In genomic region chr9:20986952-20987686, GRCm38 (mm10) we compare ENCODE assay signal across 12 mouse cellular contexts. TPM values are rescaled to one million over a fixed set of nuclear protein-coding genes. Genes with fewer than 3 reads are reported as not detected.
A peak's percentile ranks its signal among the peaks of the same experiment; 100 is the strongest.
DNase-seq lines count a peak whose midpoint lies in the region; ATAC-seq lines count a peak whose summit lies in the region.
"Had no signal": no experiment of that assay in that cellular context is flagged by ENCODE, and none has a peak within 500 bp of the region (broad histone marks: within the 10 kb centered on the region; RNA-seq: fewer than 3 reads in every experiment).

No protein-coding gene starts in this region.

- H3K27me3 ChIP-seq in liver, embryonic 11.5 days (replicated peaks; ENCODE audit: control insufficient read depth, insufficient read depth, low read length): no peaks in the 10 kb centered on the region
- H3K27me3 ChIP-seq in embryonic facial prominence, embryonic 13.5 days: no peaks in the 10 kb centered on the region
- 0 out of 2 replicates have a peak, but pooled peaks cover 5% of the 10 kb centered on the region for H3K27me3 ChIP-seq in heart, embryonic 15.5 days
- H3K27me3 ChIP-seq in stomach, embryonic 14.5 days (ENCODE audit: control insufficient read depth, insufficient read depth, low read length): no peaks in the 10 kb centered on the region

- no peak overlapping the region for H3K27ac ChIP-seq in liver, embryonic 11.5 days (ENCODE audit: low read depth, low read length)
- H3K27ac ChIP-seq in embryonic facial prominence, embryonic 13.5 days: peak overlapping the region; percentile 85
- H3K27ac ChIP-seq in heart, embryonic 15.5 days: peak overlapping the region; percentile 41; the same call in 1 of the 2 replicates
- H3K27ac ChIP-seq in stomach, embryonic 14.5 days (ENCODE audit: low read length): peak overlapping the region; percentile 91
- H3K27ac ChIP-seq: forebrain, embryonic 10.5 days; hindbrain, embryonic 13.5 days; left cerebral cortex, adult 2 months had no signal

- H3K9ac ChIP-seq in liver, embryonic 11.5 days (ENCODE audit: low read depth, low read length): no peak overlapping the region
- 0 out of 2 replicates have a peak overlapping the region, but pooled peaks have one; percentile 21 for H3K9ac ChIP-seq in embryonic facial prominence, embryonic 13.5 days
- no peak overlapping the region for H3K9ac ChIP-seq in heart, embryonic 15.5 days
- H3K9ac ChIP-seq in stomach, embryonic 14.5 days (replicated peaks; ENCODE audit: low read depth, low read length): no peak overlapping the region
- H3K9ac ChIP-seq: hindbrain, embryonic 13.5 days had no signal

- peak; percentile 42 for DNase-seq in liver
- no peak for DNase-seq in liver, embryonic 11.5 days (ENCODE audit: low spot score)
- DNase-seq in natural killer cell, adult 2 months (ENCODE audit: low spot score in 2 of 2): no peak
- DNase-seq: adrenal gland, postnatal 14 days; cerebellum, postnatal 14 days had no signal

- ATAC-seq in liver, embryonic 11.5 days (replicated peaks; ENCODE audit: low FRiP score): no peak
- peak; percentile 67; the same call in 1 of the 2 replicates for ATAC-seq in embryonic facial prominence, embryonic 13.5 days (ENCODE audit: insufficient number of reproducible peaks, insufficient read depth, low FRiP score, low TSS enrichment, low read depth)
- ATAC-seq in heart, embryonic 15.5 days (replicated peaks; ENCODE audit: insufficient number of reproducible peaks, insufficient read depth, low FRiP score, low read depth): peak; percentile 59; the same call in 1 of the 2 replicates
- peak; percentile 88 for ATAC-seq in stomach, embryonic 14.5 days (ENCODE audit: insufficient number of reproducible peaks, insufficient read depth, low FRiP score, low read depth)
- no peak for ATAC-seq in activated CD4-positive, CD25-positive, alpha-beta regulatory T cell, adult 4 months

- WGBS in liver, embryonic 11.5 days: 63% methylated on average over 15 of the region's 15 CpGs
- 38% methylated on average over 15 of the region's 15 CpGs for WGBS in embryonic facial prominence, embryonic 13.5 days
- WGBS in heart, embryonic 15.5 days: 48% methylated on average over 15 of the region's 15 CpGs
- 31% methylated on average over 15 of the region's 15 CpGs for WGBS in stomach, embryonic 14.5 days

- H3K4me1 ChIP-seq in liver, embryonic 11.5 days (replicated peaks; ENCODE audit: control insufficient read depth, insufficient read depth, low read length): peaks cover 6% of the 10 kb centered on the region
- peaks cover 46% of the 10 kb centered on the region for H3K4me1 ChIP-seq in embryonic facial prominence, embryonic 13.5 days
- H3K4me1 ChIP-seq in heart, embryonic 15.5 days (replicated peaks): peaks cover 14% of the 10 kb centered on the region
- peaks cover 20% of the 10 kb centered on the region; the same call in 1 of the 2 replicates for H3K4me1 ChIP-seq in stomach, embryonic 14.5 days (ENCODE audit: control insufficient read depth, insufficient read depth, low read length)

- H3K36me3 ChIP-seq in liver, embryonic 11.5 days (ENCODE audit: control insufficient read depth, insufficient read depth, low read length): no peaks in the 10 kb centered on the region
- H3K36me3 ChIP-seq in embryonic facial prominence, embryonic 13.5 days: no peaks in the 10 kb centered on the region
- H3K36me3 ChIP-seq in heart, embryonic 15.5 days: no peaks in the 10 kb centered on the region
- no peaks in the 10 kb centered on the region for H3K36me3 ChIP-seq in stomach, embryonic 14.5 days (ENCODE audit: control insufficient read depth, insufficient read depth, low read length)
- H3K36me3 ChIP-seq: forebrain, embryonic 10.5 days; hindbrain, embryonic 13.5 days had no signal

- no peaks in the 10 kb centered on the region; the same call in 1 of the 2 replicates for H3K9me3 ChIP-seq in liver, embryonic 11.5 days (ENCODE audit: control insufficient read depth, low read length)
- H3K9me3 ChIP-seq in embryonic facial prominence, embryonic 13.5 days: no peaks in the 10 kb centered on the region
- no peaks in the 10 kb centered on the region for H3K9me3 ChIP-seq in heart, embryonic 15.5 days (replicated peaks)
- H3K9me3 ChIP-seq in stomach, embryonic 14.5 days (ENCODE audit: control insufficient read depth, low read depth, low read length): no peaks in the 10 kb centered on the region
- H3K9me3 ChIP-seq: forebrain, embryonic 10.5 days; hindbrain, embryonic 13.5 days had no signal

- no peak overlapping the region for H3K4me2 ChIP-seq in liver, embryonic 11.5 days
- 0 out of 2 replicates have a peak overlapping the region, but pooled peaks have one; percentile 11 for H3K4me2 ChIP-seq in embryonic facial prominence, embryonic 13.5 days
- H3K4me2 ChIP-seq in heart, embryonic 15.5 days: no peak overlapping the region
- H3K4me2 ChIP-seq in stomach, embryonic 14.5 days (replicated peaks; ENCODE audit: low read depth, low read length): no peak overlapping the region
- H3K4me2 ChIP-seq: hindbrain, embryonic 13.5 days had no signal

- no peak overlapping the region for H3K4me3 ChIP-seq in liver, embryonic 11.5 days (ENCODE audit: low read depth, low read length)
- no peak overlapping the region for H3K4me3 ChIP-seq in embryonic facial prominence, embryonic 13.5 days
- H3K4me3 ChIP-seq in heart, embryonic 15.5 days: no peak overlapping the region
- H3K4me3 ChIP-seq in stomach, embryonic 14.5 days (ENCODE audit: low read depth, low read length): no peak overlapping the region
- H3K4me3 ChIP-seq: forebrain, embryonic 10.5 days; hindbrain, embryonic 13.5 days; left cerebral cortex, adult 2 months had no signal

RNA-seq across cellular contexts. Expression of gene S1pr2, which starts 10.5 kb away (rescaled TPM):
- 15.2 and 16.8 TPM in 2 replicates for polyA plus RNA-seq in liver, embryonic 11.5 days (2014; fragmentation: Nextera tagmentation; extraction: Ambion mirVana)
- 67.8 and 71.5 TPM in 2 replicates for polyA plus RNA-seq in embryonic facial prominence, embryonic 13.5 days (2015; fragmentation: Nextera tagmentation; extraction: Ambion mirVana)
- polyA plus RNA-seq in heart, embryonic 15.5 days (2015; fragmentation: Nextera tagmentation; extraction: Ambion mirVana): 16.9 and 26.6 TPM in 2 replicates
- 48.6 and 52.3 TPM in 2 replicates for polyA plus RNA-seq in stomach, embryonic 14.5 days (2014; fragmentation: Nextera tagmentation; extraction: Ambion mirVana)
- 1 to 10 TPM; 3.2 to 5.0 TPM for polyA plus RNA-seq in activated CD4-positive, CD25-positive, alpha-beta regulatory T cell, adult 4 months (2017; shearing (Covaris generic))

RNA-seq across cellular contexts. Expression of gene Mrpl4, which starts 15.4 kb away (rescaled TPM):
- 138 and 145 TPM in 2 replicates for polyA plus RNA-seq in liver, embryonic 11.5 days (2014; fragmentation: Nextera tagmentation; extraction: Ambion mirVana)
- 142 TPM in 2 replicates for polyA plus RNA-seq in embryonic facial prominence, embryonic 13.5 days (2015; fragmentation: Nextera tagmentation; extraction: Ambion mirVana)
- 136 and 147 TPM in 2 replicates for polyA plus RNA-seq in heart, embryonic 15.5 days (2015; fragmentation: Nextera tagmentation; extraction: Ambion mirVana)
- polyA plus RNA-seq in stomach, embryonic 14.5 days (2014; fragmentation: Nextera tagmentation; extraction: Ambion mirVana): 136 and 150 TPM in 2 replicates
- polyA plus RNA-seq in activated CD4-positive, CD25-positive, alpha-beta regulatory T cell, adult 4 months (2017; shearing (Covaris generic)): 100 to 1,000 TPM; 100 to 103 TPM

RNA-seq across cellular contexts. Expression of gene Dnmt1, which starts 27.4 kb away (rescaled TPM):
- 85.1 and 87.5 TPM in 2 replicates for polyA plus RNA-seq in liver, embryonic 11.5 days (2014; fragmentation: Nextera tagmentation; extraction: Ambion mirVana)
- polyA plus RNA-seq in embryonic facial prominence, embryonic 13.5 days (2015; fragmentation: Nextera tagmentation; extraction: Ambion mirVana): 102 and 109 TPM in 2 replicates
- 41.7 and 61.2 TPM in 2 replicates for polyA plus RNA-seq in heart, embryonic 15.5 days (2015; fragmentation: Nextera tagmentation; extraction: Ambion mirVana)
- polyA plus RNA-seq in stomach, embryonic 14.5 days (2014; fragmentation: Nextera tagmentation; extraction: Ambion mirVana): 64.7 and 69.6 TPM in 2 replicates
- 10 to 100 TPM; 51.2 to 52.7 TPM for polyA plus RNA-seq in activated CD4-positive, CD25-positive, alpha-beta regulatory T cell, adult 4 months (2017; shearing (Covaris generic))

RNA-seq across cellular contexts. Expression of gene Icam1, which starts 28.7 kb away (rescaled TPM):
- polyA plus RNA-seq in liver, embryonic 11.5 days (2014; fragmentation: Nextera tagmentation; extraction: Ambion mirVana): 12.2 and 13.0 TPM in 2 replicates
- polyA plus RNA-seq in embryonic facial prominence, embryonic 13.5 days (2015; fragmentation: Nextera tagmentation; extraction: Ambion mirVana): 13.4 and 15.4 TPM in 2 replicates
- polyA plus RNA-seq in heart, embryonic 15.5 days (2015; fragmentation: Nextera tagmentation; extraction: Ambion mirVana): 13.2 and 24.9 TPM in 2 replicates
- polyA plus RNA-seq in stomach, embryonic 14.5 days (2014; fragmentation: Nextera tagmentation; extraction: Ambion mirVana): 10.6 and 12.5 TPM in 2 replicates
- 10 to 100 TPM; 55.3 to 64.7 TPM for polyA plus RNA-seq in activated CD4-positive, CD25-positive, alpha-beta regulatory T cell, adult 4 months (2017; shearing (Covaris generic))

RNA-seq across cellular contexts. Expression of gene Icam4, which starts 42.1 kb away (rescaled TPM):
- 146 and 147 TPM in 2 replicates for polyA plus RNA-seq in liver, embryonic 11.5 days (2014; fragmentation: Nextera tagmentation; extraction: Ambion mirVana)
- polyA plus RNA-seq in embryonic facial prominence, embryonic 13.5 days (2015; fragmentation: Nextera tagmentation; extraction: Ambion mirVana): 0.27 and 2.6 TPM in 2 replicates
- polyA plus RNA-seq in heart, embryonic 15.5 days (2015; fragmentation: Nextera tagmentation; extraction: Ambion mirVana): 1.9 and 2.8 TPM in 2 replicates
- 0.84 and 1.0 TPM in 2 replicates for polyA plus RNA-seq in stomach, embryonic 14.5 days (2014; fragmentation: Nextera tagmentation; extraction: Ambion mirVana)
- 1 to 10 TPM; 2.9 to 3.8 TPM for polyA plus RNA-seq in activated CD4-positive, CD25-positive, alpha-beta regulatory T cell, adult 4 months (2017; shearing (Covaris generic))

Comparison
In these comparisons a context has a peak if more than half of its experiments do, and no peak if none do; other contexts are left out.
1. ATAC-seq: peak in embryonic facial prominence, embryonic 13.5 days (single experiment), heart, embryonic 15.5 days (single experiment) and stomach, embryonic 14.5 days (single experiment); none in liver, embryonic 11.5 days (single experiment) and activated CD4-positive, CD25-positive, alpha-beta regulatory T cell, adult 4 months (single experiment).